Mouse (Mus musculus): ENCODE results near the gene Gapt.

- TF ChIP-seq CTCF (IDR thresholded peaks at IDR 0.05) (peak; percentile 88), EP300 (IDR thresholded peaks at IDR 0.05) (no peak)
These were observed 35.2 kb upstream of the Gapt start for GRCm38 (mm10) chr13:110392210-110392609.

Data from lung, postnatal 0 days (tissue).